Mouse (Mus musculus): ENCODE measurements around the gene Ldlr. TPM values are rescaled to one million over a fixed set of nuclear protein-coding genes. Genes with fewer than 3 reads are reported as not detected.

The Ldlr gene
- total RNA-seq, 2 experiments from 2014 or later = 2.4 to 3.5 TPM

DNA sequence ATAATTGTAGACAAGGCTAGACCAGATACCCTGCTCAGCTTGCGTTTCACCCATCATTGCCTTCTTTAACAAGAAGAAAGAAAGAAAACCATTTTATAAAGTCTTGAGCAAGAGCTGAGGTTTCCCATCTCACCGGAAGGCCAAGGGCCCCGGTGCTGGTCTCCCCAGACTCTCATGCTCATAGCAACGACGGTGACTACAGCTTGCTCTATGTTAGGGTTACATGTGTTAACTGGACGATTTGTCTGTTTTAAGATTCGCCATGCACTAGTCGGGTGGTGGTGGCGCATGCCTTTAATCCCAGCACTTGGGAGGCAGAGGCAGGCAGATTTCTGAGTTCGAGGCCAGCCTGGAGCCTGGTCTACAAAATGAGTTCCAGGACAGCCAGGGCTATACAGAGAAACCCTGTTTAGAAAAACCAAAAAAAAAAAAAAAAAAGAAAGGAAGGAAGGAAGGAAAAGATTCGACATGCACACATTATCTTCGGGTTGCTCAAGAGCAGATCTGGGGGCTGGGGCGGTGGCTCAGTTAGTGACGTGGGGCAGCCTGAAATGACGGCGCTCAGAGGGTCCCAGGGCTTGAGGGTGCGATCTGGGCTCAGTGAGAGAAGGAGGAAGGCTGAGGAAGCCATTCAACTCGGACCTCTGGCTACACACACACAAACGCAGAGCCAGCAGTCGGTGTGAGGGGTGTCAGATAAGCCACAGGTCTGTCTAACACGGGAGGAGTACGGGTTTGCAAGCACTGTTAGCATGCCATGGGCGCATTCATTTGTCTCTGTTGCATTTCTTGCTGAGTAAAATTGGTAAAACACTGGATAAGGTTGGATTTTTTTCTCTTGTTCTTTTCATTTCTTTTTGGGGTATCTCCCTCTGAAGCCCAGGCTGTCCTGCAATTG is 2.2 kb downstream of the Ldlr start:
- intact Hi-C loops (cut with DNase I) = no loop called here
- no peak for DNase-seq

DNA sequence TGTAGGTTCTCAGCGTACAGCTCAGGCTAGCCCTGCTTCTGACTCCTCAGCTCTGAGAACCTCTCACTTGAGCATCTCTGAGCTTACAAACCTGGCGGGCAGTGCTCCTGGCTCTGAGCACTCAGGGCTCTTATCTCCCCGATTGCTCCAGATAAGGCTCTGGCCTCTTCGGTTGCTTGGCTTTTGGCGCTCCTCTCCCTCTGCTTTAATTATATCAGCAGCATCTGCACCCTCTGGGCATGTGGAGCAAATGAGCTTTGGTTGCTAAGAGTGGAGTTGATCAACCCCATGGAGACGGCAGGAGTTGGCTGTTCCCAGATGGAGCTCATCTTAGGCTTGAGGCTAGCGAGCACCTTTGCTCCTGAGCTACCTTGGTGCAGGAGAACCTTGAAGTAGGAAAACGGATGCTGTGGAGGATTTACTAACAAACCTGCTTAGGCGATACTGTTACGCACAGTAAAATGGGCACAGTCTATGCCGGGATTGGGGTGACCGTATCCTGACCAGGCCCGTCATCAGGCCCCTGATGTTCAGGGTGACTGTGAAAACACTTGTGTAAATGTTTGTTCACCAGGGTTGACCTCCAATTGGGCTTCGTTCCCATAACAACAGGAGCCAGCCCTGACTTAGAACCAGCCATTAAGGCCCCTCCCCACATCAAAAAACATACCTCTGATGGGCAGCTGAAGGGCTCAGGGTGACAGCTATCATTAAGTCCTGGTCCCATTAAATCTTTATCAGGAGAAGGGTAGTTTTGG is 3.1 kb downstream of the Ldlr start:
- no peak for DNase-seq
- intact Hi-C loops (cut with DNase I) = no loop called here

DNA sequence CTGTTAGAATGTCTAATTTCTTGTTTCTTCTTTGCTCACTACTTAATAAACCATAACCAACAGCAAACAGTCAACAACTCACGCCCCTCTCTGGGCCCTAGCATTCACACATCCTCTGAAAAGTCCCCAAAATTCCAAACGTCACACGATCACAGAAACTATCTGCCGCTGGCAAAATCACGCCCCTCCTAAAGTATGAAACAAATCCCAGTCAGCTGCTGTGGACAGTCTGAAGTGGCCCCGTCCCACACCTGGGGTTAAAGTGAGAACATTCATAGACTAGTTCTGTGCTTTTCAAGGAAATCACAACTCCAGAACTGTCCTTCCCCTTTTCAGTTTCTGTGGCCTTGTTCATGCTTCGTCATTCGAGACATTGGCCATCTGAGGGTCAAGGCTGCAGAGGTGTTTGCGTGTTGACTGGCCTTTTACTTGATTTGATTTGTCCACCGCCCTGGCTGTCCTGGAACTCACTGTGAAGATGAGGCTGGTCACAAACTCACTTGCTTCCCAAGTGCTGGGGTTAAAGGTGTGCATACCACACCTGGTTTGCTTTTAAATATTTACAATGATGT is 5.1 kb downstream of the Ldlr start:
- intact Hi-C loops (cut with DNase I) = no loop called here
- no peak for DNase-seq

DNA sequence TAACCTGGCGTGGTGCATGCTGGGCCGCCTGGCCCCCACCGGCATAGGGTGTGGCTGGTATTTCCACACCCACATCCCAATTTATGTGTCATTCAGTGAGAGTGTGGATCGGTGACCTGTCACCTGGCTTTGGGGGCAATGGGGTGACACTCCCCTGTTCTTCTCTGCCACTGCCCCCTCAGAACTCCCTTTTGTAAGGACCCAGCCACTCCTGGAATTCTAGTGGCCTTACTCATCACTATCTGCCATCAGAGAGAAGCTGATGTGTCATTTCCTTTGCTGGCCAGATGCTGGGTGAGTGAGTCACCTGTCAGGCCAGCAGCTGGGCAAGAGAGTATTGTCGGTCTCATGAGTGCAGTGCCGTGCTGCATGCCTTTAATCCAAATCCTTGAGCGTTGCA is 6.0 kb downstream of the Ldlr start:
- DNase-seq = no peak

DNA sequence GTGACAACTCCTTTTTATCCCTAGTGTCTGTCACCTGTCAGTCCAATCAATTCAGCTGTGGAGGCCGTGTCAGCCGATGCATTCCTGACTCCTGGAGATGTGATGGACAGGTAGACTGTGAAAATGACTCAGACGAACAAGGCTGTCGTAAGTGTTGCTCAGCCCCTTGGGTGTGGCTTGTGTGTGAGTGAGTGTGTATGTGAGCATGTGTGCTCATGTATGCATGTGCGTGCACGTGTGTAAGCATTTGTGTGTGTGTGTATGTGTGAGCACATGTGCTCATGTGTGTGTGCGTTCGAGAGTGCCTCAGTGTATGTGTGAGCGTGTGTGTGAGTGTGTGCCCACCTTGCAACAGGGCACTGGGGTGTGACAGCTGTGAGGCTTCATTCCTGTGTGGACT is 9.0 kb downstream of the Ldlr start:
- no peak for DNase-seq
- intact Hi-C loops (cut with DNase I) = no loop called here

More for the DNA sequence above, 6.0 kb downstream of the Ldlr start:
- intact Hi-C loops (cut with DNase I) = no loop called here

DNA sequence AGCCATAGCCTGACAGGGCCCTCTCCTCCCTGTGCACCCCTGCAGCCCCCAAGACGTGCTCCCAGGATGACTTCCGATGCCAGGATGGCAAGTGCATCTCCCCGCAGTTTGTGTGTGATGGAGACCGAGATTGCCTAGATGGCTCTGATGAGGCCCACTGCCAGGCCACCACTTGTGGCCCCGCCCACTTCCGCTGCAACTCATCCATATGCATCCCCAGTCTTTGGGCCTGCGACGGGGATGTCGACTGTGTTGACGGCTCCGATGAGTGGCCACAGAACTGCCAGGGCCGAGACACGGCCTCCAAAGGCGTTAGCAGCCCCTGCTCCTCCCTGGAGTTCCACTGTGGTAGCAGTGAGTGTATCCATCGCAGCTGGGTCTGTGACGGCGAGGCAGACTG is 10.2 kb downstream of the Ldlr start:
- intact Hi-C loops (cut with DNase I) = no loop called here

DNA sequence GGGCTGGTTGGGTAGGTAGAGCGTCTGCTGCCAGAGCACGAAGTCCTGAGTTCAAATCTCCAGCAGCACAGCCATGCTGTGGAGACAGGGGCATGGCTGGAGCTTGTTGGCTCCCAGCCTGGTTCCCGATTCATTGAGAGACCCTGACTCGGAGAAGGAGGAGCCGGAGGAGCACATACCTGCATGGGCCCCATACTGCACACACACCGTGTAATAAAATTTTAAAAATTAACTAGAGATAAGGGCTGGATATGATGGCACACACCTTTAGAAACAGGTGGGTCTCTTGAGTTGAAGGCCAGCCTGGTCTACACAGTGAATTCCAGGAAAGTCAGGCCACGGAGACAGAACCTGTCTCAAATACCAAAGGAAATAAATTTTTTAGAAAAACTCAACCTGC is 10.7 kb downstream of the Ldlr start:
- intact Hi-C loops (cut with DNase I) = no loop called here
- no peak for DNase-seq

More for the DNA sequence above, 10.2 kb downstream of the Ldlr start:
- no peak for DNase-seq

DNA sequence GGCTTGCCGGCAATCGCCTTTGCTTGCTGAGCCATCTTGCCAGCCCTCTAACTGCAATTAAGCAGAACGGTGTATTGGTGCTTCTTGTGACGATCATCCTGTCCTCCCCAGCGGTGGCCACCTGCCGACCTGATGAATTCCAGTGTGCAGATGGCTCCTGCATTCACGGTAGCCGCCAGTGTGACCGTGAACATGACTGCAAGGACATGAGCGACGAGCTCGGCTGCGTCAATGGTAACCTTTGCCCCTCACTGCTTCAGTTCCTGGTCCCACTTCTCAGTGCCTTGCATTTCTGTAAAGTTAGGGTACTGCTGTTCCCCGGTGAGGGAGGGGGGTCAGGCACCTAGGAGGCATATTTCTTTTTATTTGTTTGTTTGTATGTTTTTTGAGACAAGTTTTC is 11.8 kb downstream of the Ldlr start:
- no peak for DNase-seq
- intact Hi-C loops (cut with DNase I) = no loop called here

DNA sequence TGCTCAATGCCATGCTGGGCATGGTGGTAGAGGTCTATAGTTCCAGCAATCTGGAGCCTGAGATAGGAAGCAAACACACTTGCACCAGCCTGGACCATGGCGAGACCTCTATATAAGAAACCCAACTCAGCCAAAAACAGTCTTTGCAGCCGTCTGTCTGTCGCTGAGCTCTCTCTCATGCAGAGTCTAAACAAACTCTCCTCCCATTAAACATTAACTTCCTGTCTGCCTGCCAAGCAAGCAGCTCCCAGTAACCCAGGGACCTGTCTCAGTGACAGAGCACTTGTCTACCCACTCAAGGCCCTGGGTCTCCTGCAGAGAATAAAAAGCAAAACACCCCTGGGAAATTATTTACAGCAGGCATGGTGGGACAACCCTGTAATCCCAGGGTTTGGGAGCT is 13.3 kb downstream of the Ldlr start:
- intact Hi-C loops (cut with DNase I) = no loop called here
- DNase-seq = no peak

DNA sequence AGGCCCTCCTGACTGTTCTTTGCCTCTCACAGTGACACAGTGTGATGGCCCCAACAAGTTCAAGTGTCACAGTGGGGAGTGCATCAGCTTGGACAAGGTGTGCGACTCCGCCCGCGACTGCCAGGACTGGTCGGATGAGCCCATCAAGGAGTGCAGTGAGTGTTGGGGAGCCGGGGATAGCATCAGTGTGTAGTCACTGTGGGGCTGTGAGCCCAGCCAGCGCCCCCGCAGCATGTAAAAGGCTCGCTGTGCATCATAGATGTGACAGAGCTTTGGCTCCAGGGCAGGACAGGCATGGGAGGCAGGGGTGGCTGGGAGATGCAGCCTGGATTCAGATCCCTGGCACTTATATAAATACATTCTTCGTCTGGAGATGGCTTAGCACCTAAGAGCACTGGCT is 13.9 kb downstream of the Ldlr start:
- DNase-seq = no peak
- intact Hi-C loops (cut with DNase I) = no loop called here

DNA sequence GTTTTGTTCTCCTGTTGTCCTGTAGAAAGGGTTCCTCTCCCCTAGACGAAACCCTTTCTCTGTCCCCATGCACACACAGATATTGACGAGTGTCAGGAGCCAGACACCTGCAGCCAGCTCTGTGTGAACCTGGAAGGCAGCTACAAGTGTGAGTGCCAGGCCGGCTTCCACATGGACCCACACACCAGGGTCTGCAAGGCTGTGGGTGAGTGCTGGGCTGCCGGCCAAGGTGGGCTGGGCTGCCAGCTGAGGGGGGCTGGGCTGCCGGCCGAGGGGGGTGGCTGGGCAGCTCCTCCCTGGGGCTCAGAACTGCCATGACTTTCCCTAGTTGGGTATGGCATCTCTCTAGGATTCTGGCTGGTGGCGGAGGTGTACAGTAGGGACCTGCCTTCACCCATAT is 15.5 kb downstream of the Ldlr start:
- DNase-seq = no peak
- intact Hi-C loops (cut with DNase I) = no loop called here

DNA sequence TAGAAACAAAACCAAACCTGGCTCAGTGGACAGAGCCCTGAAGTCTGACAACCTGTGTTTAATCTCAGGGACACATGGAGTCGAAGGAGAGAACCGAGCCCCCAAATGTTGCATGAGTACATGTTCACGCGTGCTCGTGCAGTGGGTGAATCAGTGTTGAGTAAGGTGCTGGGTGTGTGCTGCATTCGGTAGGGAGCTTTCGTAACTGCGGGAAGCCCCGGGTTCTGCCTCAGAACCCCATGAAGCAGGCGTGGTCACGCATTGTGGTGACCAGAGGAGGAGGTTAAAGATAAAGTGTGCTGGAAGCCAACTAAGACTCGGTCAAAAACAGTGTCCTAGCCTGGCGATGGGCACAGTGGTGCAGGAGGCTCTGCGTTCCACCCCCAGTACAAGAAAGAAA is 17.1 kb downstream of the Ldlr start:
- no peak for DNase-seq
- intact Hi-C loops (cut with DNase I) = no loop called here

DNA sequence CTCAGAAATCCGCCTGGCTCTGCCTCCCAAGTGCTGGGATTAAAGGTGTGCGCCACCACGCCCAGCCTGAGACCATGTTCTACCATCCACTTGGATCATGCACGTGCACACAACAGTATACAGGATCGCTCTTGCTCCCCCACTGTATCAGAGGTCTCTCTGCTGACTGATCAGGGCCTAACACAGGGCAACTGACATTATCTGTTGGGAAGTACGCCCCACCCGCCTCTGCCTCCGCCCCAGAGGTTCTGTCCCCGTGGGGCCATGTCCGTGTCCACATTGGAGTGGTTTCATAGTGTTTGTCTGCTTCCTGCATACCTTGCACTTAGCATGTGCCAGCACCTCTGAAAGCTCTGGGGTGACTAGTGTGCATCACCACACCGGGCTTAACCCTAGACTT is 18.2 kb downstream of the Ldlr start:
- intact Hi-C loops (cut with DNase I) = no loop called here
- DNase-seq = no peak

DNA sequence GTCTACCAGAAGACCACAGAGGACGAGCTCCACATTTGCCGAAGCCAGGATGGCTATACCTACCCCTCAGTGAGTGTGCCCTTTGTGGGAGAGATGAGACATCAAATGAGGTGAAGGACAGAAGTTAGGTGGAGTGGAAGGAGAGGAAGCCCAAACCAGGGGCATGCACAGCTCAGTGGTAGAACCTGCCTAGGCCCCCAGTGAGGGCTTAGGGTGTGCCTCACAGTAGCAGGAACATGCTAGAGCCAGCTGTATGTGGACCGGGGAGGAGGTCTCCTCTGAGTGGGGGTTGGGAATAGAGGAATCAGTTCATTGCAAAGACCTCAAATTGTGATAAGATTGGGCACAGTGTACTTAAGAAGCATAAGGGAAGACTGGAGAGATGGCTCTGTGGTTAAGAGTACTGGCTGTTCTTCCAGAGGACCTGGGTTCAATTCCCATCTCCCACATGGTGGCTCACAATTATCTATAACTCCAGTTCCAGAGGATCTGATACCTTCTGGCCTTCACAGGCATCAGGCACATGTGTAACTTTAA is 24.0 kb downstream of the Ldlr start:
- DNase-seq = no peak
- intact Hi-C loops (cut with DNase I) = no loop called here

DNA sequence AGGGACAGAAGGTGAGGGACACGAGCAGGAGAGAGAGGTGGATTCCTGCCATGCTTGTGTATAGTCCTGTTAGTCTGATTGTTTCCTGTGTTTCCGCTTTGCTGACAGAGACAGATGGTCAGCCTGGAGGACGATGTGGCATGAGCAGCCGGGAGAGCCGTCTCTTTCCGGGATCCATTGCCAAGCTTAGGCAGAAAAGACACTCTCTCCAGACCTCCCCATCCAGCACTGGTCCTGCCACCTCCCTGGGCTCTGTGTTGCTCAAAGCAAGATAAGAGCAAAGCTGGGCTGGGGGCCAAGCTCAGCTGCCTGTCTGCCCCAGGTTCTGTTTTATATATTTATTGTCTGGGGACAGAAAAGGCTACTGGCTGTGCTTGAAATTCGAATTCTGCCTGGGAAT is 24.8 kb downstream of the Ldlr start:
- no peak for DNase-seq
- intact Hi-C loops (cut with DNase I) = no loop called here

DNA sequence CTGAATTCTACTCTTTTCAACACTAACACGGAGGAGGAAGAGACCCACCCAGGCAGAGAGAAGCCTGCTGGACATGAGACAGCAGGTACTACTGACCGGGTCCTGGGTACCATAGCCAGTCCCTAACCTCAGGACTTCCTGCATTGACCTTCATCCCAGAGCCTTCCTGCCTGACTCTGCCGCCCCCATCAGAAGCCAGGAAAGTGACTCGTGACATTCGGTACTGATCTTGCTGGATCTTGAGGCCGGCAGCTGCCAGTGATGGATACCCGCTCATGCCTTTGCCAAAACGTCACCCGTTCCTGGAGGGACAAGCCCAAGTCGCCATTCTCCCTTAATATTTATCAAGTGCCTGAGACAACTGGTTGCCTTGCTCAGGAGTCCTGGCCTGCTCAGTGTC is 25.2 kb downstream of the Ldlr start:
- DNase-seq = no peak
- intact Hi-C loops (cut with DNase I) = no loop called here

DNA sequence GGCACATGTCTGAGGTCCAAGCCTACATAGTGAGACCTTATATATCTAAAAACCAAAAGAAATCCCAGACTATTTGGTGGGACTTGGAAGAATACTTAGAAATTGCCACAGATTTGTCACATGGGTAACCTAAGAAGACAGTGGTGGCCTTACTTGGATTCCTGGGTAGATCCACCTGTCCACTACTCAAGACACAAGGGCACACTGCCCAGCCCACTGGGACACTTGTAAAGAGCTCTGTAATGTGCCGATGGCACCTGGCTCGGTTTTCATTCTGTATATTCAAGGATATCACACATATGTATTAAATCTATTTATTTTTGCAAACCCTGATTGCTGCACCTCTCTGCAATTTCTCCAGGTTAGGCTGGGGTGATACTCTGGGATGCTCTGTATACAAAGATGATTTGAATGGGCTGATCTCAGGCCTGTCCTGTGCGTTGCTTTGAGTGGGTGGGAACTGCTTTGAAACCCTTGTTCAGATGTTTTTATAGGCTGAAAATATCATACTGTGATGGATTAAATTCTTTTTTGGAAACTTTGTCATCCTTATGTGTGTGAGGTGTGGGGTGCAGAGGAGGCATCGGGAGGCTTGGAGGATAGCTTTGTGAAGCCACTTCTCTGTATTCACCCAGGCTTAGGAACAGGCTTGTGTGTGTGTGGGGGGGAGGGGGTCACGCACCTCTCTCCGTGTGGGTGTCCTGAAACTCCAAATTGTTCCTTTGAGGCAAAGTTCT is 26.3 kb downstream of the Ldlr start:
- intact Hi-C loops (cut with DNase I) = loop anchor here (5.0 kb wide), 1 partner anchor 123 kb away; no protein-coding TSS in a partner anchor
- DNase-seq = no peak

DNA sequence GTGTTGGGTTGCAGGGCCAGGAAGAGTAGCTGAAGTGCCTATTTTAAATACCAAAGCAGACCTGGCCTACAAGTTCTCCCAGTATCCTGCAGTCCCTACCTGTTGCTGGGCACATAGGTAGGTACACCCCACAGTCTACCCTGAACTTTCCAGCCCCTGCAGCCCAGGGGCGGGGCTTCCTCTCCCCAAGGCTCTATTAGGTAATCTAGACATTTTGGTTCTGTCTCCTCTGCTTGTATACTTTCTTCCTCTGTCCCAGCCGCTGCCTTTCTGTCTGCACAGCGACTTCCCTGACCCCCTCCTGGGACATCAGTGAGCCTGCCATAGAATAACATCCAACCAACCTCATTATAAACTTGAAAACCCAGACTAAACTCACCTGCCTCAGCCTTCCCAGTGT is 27.1 kb downstream of the Ldlr start:
- no peak for DNase-seq
- intact Hi-C loops (cut with DNase I) = loop anchor here (5.0 kb wide), 1 partner anchor 122 kb away; no protein-coding TSS in a partner anchor

DNA sequence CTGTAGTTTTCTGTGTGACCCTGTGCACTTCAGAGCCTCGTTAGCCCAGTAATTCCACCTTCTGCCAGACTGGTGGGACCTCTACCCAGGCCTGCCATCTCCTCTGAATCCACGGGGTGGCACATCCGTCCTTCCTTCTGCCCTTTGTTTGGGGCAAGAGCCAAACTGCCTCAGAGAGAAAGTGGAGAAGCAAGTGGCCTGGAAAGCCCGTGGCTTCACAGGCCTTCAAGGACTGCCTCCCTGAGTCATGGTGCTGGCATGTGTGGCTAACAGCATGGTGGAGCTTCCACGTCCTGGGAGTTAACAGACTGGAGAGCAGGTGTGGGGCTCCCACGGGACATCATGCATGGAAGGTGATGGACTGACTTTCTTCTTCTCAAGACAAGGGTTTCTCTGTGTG is 28.1 kb downstream of the Ldlr start:
- intact Hi-C loops (cut with DNase I) = loop anchor here (1.0 to 5.0 kb wide), 2 partner anchors 53 to 121 kb away; no protein-coding TSS in a partner anchor
- peak in 1 of 2 experiments; percentile 54 for DNase-seq

DNA sequence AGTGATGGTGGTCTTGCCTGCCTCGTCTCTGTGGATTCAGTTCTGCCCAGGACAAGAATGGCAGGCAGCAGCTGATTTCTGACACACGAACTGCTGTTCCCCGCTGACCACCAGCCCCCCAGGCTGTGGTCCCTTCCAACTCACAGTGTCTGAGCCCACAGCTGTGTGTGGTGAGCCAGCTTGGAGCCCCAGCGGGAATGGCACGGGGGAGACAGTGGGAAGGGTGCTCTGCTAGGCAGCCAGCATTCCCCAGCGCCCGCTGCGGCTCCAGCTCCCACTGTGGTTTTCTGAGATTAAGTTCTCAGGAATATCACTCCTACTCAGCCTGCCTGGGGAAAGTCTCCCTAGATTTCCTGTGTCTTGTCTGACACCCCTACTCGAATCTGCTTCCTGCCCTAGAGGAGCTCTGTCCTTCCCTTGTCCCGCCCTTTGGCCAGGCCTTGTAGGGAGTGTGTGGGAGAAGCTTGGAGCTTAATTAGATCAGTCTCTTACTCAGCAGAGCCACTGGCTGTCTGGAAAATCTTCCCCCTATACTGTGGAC is 29.0 kb downstream of the Ldlr start:
- DNase-seq = peak; percentile 42 to 61
- intact Hi-C loops (cut with DNase I) = loop anchor here (5.0 kb wide), 1 partner anchor 120 kb away; no protein-coding TSS in a partner anchor

Data from gastrocnemius, postnatal 36 days (tissue).